Mouse (Mus musculus) layer of hippocampus, adult 11-12 months (tissue): Measurements from ENCODE around the gene Atp5j2.
A peak's percentile ranks its signal among the peaks of the same experiment; 100 is the strongest.
"Not testable (repeated sequence)": the region's sequence is repeated elsewhere in the genome, so short reads cannot be mapped to it uniquely, and the experiment has no call there.

Source experiments
- DNase-seq: peaks from one replicate; pipeline ENCODE4 v3.0.0; 2022; ENCODE audit warnings: low spot score

Atp5j2 gene

DNA sequence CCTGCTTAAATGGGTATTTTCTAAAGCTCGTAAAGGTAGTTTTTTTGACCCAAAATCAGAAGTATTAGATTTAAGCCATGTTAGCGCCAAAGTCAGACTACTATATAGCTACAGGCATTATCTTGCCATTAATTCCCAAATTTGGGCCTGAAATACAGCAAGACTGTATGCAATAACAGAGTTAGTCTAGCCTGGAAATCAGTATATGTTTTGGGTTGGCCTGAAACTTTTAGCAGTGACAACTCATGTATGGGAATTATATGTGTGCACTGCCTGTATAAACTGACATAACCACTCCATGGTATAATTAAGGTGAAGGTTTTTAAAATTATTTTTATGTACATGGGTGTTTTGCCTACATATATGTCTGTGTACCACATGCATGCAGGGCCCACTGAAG, at the start of gene Atp5j2:
Gene Atp5j2 (minus strand): TSS at position 101 of the 400 bp plus-strand sequence.
- DNase-seq, result no peak

- DNase-seq, result peak; percentile 18
Measured at GRCm38 (mm10) chr5:145234636-145235035, 42.8 kb upstream of the Atp5j2 start.

- no peak for DNase-seq
Measured at GRCm38 (mm10) chr5:145231893-145232411, 40.1 kb upstream of the Atp5j2 start.

DNA sequence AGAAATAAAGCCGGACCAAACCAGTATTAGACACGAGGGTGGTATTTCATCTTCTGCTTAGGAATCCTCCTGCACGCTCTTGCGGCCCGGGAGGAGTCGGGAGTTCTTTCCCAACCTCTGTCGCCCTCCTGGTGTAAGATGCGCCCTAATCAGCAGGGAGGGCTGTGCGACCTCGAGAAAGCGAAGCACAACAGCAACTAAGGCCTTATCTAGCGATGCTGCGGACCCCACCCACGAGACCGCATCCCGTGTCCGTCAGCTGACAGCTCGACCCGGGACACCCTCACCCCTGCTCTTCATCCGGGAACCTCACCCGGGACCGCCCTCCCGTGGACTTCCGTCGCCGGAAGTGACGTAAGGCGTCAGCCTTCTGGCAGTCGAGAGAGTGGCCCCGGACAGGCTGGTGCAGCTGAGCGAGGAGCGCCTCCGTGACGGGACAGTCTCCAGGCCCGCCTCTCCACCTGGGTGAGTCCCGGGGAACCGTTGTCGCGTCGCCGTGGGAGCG, 39.6 kb upstream of the Atp5j2 start, which contains the start of gene Zfp655:
Gene Zfp655 (plus strand): TSS at position 349 of the 505 bp plus-strand sequence.
- DNase-seq, result peak; percentile 97

- DNase-seq, result no peak
Measured at GRCm38 (mm10) chr5:145230641-145231040, 38.8 kb upstream of the Atp5j2 start.

DNA sequence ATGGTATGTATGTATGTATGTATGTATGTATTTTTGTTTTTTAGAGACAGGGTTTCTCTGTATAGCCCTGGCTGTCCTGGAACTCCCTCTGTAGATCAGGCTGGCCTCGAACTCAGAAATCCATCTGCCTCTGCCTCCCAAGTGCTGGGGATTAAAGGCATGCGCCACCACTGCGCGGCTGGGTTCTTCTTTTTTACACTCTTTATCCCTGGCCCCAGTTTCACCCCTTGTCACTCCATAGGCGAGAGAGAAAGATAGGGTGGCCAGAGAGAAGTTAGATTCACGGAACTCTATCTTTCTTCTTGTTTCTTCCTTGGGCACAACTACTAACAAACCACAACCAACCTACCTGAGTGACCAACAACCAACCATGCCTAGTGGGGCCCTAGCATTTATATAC, 37.4 kb upstream of the Atp5j2 start:
- DNase-seq, result not testable (repeated sequence)

DNA sequence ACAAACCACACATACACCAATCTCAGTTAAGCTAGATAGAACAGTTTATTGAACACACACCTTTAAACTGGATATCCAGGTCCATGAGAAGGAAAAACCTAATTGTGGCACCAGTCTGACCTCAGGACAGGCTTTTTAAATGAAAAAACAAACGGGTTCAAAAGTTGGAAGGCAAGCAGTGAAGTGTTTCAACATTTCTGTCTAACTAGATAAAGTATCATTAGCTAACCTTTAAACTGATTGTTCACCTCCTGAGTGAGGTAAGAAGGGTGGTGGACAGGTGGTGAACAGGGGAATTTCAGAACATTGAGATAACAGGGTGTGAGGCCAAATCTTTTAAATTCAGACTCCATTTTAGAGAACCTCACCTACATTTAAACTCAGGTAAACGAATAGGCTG, 34.6 kb upstream of the Atp5j2 start:
- DNase-seq, result no peak

GRCm38 (mm10) chr5:145223395-145223794, 31.5 kb upstream of the Atp5j2 start:
- DNase-seq, result no peak

DNA sequence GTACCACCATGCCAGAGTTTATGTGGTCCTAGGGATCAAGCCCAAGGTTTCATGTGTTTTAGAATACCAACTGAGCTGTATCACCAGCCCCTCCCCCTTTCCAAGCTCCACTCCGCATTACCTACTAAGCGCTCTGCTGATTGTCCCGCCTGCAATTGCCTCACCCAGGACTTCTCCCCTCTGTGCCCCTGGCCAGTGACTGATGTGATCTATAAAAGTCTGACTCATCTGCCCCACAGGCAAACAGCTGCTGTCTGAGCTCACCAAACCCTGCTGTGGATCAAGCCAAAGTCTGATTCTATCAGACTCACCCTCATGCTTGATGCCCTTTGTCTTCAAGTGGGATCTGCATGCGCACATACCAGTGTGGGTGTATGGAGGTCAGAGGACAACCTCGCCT, 31.0 kb upstream of the Atp5j2 start:
- no peak for DNase-seq

- no peak for DNase-seq
Measured at GRCm38 (mm10) chr5:145219981-145220380, 28.1 kb upstream of the Atp5j2 start.

DNA sequence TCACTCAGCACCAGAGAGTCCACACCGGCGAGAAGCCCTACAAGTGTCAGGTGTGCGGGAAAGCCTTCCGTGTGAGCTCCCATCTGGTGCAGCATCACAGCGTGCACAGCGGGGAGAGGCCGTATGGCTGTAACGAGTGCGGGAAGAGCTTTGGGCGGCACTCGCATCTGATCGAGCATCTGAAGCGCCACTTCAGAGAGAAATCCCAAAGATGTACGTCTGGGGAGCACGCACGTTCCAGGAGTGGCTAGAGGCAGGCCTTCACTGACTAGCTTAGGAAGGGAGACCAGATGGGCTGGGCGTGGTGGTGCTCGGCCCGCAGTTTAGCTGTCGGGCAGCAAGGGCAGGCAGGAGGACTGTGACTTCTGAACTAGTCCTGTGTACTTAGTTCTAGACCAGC, 26.8 kb upstream of the Atp5j2 start:
- DNase-seq, result no peak

- no peak for DNase-seq
Measured at GRCm38 (mm10) chr5:145218206-145218605, 26.3 kb upstream of the Atp5j2 start.

GRCm38 (mm10) chr5:145217746-145218145, 25.9 kb upstream of the Atp5j2 start:
- no peak for DNase-seq

GRCm38 (mm10) chr5:145214679-145215078, 22.8 kb upstream of the Atp5j2 start:
- no peak for DNase-seq

DNA sequence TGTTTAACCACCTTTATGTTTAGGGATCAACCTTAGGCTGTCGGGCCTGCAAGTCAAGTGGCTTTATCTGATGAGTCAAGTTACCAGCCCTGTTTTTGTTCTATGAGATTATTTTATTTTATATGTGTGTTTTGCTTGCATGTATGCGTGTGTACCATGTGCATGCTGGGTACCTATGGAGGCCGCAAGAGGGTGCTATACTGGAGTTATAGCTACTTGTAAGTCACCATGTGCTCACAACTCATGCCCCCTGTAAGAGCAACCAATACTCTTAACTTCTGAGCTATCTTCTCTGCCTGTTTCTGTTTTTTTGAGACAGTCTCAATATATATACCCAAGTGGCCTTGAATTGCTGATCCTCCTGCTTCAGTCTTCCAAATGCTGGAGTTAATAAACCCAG, 21.6 kb upstream of the Atp5j2 start:
- DNase-seq, result no peak

GRCm38 (mm10) chr5:145212216-145212615, 20.4 kb upstream of the Atp5j2 start:
- DNase-seq, result no peak

- no peak for DNase-seq
Measured at GRCm38 (mm10) chr5:145211340-145211739, 19.5 kb upstream of the Atp5j2 start.

DNA sequence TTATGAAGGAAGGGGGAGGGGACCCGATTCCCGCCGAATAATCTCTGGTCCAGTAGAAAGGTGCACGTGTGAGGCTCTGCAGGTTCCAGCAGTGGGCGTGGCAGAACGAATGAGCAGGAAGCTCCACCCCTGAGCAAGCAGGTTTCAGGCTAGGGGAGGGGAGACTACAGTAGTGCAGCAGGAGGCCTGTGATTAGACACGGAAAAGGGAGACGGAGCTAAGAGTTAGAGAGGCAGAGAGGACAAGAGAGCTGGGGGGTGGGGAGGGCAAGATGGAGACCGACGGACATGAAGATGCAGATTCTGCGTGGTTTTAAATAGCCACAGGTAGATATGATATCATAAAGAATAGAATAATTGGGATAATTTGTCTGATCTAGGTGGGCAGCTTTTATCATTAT, 16.5 kb upstream of the Atp5j2 start:
- not testable (repeated sequence) for DNase-seq

DNA sequence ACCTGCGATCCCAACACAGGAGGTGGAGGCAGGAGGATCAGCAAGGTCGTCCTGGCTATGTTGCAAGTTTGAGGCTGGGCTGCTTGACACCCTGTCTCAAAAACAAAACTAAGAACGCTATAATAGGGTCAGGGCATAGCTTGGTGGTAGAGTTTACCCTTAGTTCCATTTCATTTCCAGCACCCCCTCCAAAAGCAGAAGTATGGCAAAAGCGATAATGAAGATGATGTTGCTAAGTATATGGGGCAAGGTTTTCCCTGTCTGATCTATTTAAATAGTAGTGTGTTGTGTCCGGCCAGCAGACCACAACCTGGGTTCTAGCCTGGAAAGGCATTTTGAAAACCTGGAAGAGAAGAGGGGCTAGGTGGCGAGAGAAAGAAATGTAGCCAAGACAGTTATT, 16.1 kb upstream of the Atp5j2 start:
- no peak for DNase-seq

DNA sequence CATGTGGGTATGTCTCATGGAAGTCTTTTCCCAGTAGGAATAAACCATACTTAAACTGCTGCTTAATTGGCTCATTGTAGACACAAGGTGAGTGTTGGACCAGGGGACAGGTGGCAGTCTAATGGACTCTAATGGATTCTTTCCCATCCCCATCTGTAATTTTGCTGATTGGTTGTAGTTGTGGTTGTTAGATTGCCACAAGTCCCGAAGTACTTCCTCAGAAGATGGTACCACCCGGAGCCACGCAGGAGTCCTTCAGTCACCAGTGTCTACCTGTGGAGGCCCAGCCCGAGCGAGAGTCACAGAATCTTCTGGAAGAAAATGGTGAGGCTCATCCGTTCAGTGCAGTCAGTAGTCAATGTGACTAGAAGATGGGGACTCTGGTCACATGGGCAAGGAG, 15.5 kb upstream of the Atp5j2 start:
- DNase-seq, result no peak

DNA sequence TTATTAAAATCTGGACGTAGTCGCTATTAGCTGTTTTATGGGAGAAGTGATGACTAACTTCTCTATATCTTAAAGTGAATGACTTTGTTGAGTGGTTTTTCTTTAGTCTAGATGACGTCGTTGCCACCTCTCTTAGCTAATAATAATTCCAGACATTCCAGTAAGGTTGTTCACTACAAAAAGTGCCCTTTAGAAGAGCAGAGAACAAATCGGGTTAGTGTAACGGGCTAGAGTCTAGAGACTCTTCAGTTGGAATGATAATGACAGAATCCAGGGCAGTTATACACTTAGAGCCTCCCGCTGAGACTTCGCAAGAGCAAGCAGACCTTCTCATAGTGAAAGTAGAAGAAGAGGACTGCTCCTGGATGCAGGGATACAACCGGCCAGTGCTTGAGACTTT, 13.2 kb upstream of the Atp5j2 start:
- no peak for DNase-seq

DNA sequence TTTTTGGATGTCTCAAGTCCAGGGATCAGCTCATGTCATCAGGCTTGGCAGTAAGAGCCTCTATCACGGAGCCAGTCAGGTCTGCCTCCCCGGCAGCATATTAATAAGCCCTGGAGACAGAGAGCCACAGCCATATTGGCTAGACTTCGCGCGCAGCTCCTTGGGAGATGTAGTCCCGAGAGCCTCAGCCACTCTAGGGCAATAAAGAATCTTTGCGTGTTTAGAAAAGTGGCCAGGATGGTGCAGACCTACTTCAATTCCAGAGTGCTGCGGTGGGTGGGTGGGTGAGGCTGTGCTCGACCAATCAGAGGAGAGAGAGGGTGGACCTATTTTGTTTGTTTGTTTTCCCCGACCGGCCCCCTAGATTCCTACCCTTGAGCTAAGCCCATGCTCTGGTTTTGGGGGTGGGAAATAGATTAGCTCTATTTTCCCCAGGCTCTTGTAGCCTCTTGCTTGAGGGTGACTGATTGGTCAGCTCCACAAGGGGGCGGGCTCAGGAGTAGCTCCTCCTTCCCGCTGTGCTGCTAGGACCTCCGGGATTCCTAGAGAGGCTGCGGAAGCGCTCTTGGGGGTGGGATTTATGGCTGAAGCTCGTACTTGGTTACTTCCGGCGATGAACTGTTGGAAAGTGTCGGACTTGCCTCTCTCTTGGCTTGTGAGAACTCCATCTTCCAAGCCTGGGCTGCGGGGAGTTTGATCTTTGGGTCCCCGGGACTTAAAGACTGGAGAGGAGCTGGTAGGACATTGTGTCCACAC, 12.3 kb upstream of the Atp5j2 start, which contains the start of gene Zkscan5:
Gene Zkscan5 (plus strand): TSS at position 627 of the 756 bp plus-strand sequence.
- DNase-seq, result peak; percentile 98

GRCm38 (mm10) chr5:145202446-145202845, 10.6 kb upstream of the Atp5j2 start:
- DNase-seq, result no peak
